Mouse (Mus musculus): ENCODE data around the gene Eif4g3. TPM values are rescaled to one million over a fixed set of nuclear protein-coding genes. Genes with fewer than 3 reads are reported as not detected.
A peak's percentile ranks its signal among the peaks of the same experiment; 100 is the strongest.

The Eif4g3 gene
- 100 to 1,000 TPM; 128 to 496 (median 390) TPM for total RNA-seq (2018; cell fraction: chromatin; rRNA removed)
- total RNA-seq (2018; cell fraction: cytosol; rRNA removed) = 10 to 100 TPM; 48.7 to 91.0 (median 69.5) TPM
- 100 to 1,000 TPM; 125 to 331 (median 212) TPM for total RNA-seq (2018; cell fraction: nucleus; rRNA removed)
- polyA plus RNA-seq (2018) = 52.6 to 97.4 TPM (median 70.3 TPM) in 3 replicates

- Histone ChIP-seq H3K27ac (no peak within 1 kb of the TSS), H3K4me3 (ENCODE audit: inconsistent target) (peak within 1 kb of the TSS; percentile 81), H3K36me3 (ENCODE audit: inconsistent target) (peaks cover 12% of the 10 kb centered on the region; the same call in 1 of the 2 replicates), H3K79me2 (ENCODE audit: inconsistent target) (peaks cover 33% of the 10 kb centered on the region)
- WGBS (ENCODE audit: missing documents) = 6% methylated on average over 32 of the region's 39 CpGs
Measured at GRCm38 (mm10) chr4:137992890-137993289, at the start of gene Eif4g3. Gene Eif4g3 (plus strand): TSS chr4:137993022.

GRCm38 (mm10) chr4:137943540-137943939, 49.3 kb upstream of the Eif4g3 start:
- H3K4me3 ChIP-seq (ENCODE audit: inconsistent target) = no peak overlapping the region
- no peaks in the 10 kb centered on the region for H3K79me2 ChIP-seq (ENCODE audit: inconsistent target)
- H3K36me3 ChIP-seq (ENCODE audit: inconsistent target) = peaks cover 35% of the 10 kb centered on the region
- no peak overlapping the region for H3K27ac ChIP-seq
- 86% methylated on average over 10 of the region's 10 CpGs for WGBS (ENCODE audit: missing documents)

GRCm38 (mm10) chr4:137945376-137945775, 47.4 kb upstream of the Eif4g3 start:
- peaks cover 35% of the 10 kb centered on the region for H3K36me3 ChIP-seq (ENCODE audit: inconsistent target)
- no peaks in the 10 kb centered on the region for H3K79me2 ChIP-seq (ENCODE audit: inconsistent target)
- 74% methylated on average over 4 of the region's 4 CpGs for WGBS (ENCODE audit: missing documents)
- H3K27ac ChIP-seq = no peak overlapping the region
- H3K4me3 ChIP-seq (ENCODE audit: inconsistent target) = no peak overlapping the region

GRCm38 (mm10) chr4:137946419-137946818, 46.4 kb upstream of the Eif4g3 start:
- no peak overlapping the region for H3K4me3 ChIP-seq (ENCODE audit: inconsistent target)
- H3K27ac ChIP-seq = no peak overlapping the region
- H3K79me2 ChIP-seq (ENCODE audit: inconsistent target) = no peaks in the 10 kb centered on the region
- WGBS (ENCODE audit: missing documents) = 97% methylated on average over 9 of the region's 11 CpGs
- H3K36me3 ChIP-seq (ENCODE audit: inconsistent target) = peaks cover 31% of the 10 kb centered on the region

- H3K79me2 ChIP-seq (ENCODE audit: inconsistent target) = no peaks in the 10 kb centered on the region
- no peak overlapping the region for H3K4me3 ChIP-seq (ENCODE audit: inconsistent target)
- WGBS (ENCODE audit: missing documents) = 61% methylated on average over 4 of the region's 4 CpGs
- peaks cover 46% of the 10 kb centered on the region for H3K36me3 ChIP-seq (ENCODE audit: inconsistent target)
- H3K27ac ChIP-seq = no peak overlapping the region
Measured at GRCm38 (mm10) chr4:137952840-137953239, 40.0 kb upstream of the Eif4g3 start.

GRCm38 (mm10) chr4:137954184-137954583, 38.6 kb upstream of the Eif4g3 start:
- Histone ChIP-seq H3K36me3 (ENCODE audit: inconsistent target) (peaks cover 46% of the 10 kb centered on the region), H3K27ac (no peak overlapping the region), H3K79me2 (ENCODE audit: inconsistent target) (no peaks in the 10 kb centered on the region), H3K4me3 (ENCODE audit: inconsistent target) (no peak overlapping the region)
- WGBS (ENCODE audit: missing documents) = 100% methylated on average over 2 of the region's 2 CpGs

- H3K27ac ChIP-seq = no peak overlapping the region
- peaks cover 45% of the 10 kb centered on the region for H3K36me3 ChIP-seq (ENCODE audit: inconsistent target)
- H3K79me2 ChIP-seq (ENCODE audit: inconsistent target) = no peaks in the 10 kb centered on the region
- 79% methylated on average over 8 of the region's 8 CpGs for WGBS (ENCODE audit: missing documents)
- no peak overlapping the region for H3K4me3 ChIP-seq (ENCODE audit: inconsistent target)
Measured at GRCm38 (mm10) chr4:137954926-137955396, 37.9 kb upstream of the Eif4g3 start.

GRCm38 (mm10) chr4:137956260-137956659, 36.6 kb upstream of the Eif4g3 start:
- no peak overlapping the region for H3K27ac ChIP-seq
- 88% methylated on average over 15 of the region's 15 CpGs for WGBS (ENCODE audit: missing documents)
- H3K36me3 ChIP-seq (ENCODE audit: inconsistent target) = peaks cover 41% of the 10 kb centered on the region
- no peak overlapping the region for H3K4me3 ChIP-seq (ENCODE audit: inconsistent target)
- no peaks in the 10 kb centered on the region for H3K79me2 ChIP-seq (ENCODE audit: inconsistent target)

- no peaks in the 10 kb centered on the region for H3K79me2 ChIP-seq (ENCODE audit: inconsistent target)
- WGBS (ENCODE audit: missing documents) = 82% methylated on average over 13 of the region's 13 CpGs
- peaks cover 50% of the 10 kb centered on the region for H3K36me3 ChIP-seq (ENCODE audit: inconsistent target)
- no peak overlapping the region for H3K4me3 ChIP-seq (ENCODE audit: inconsistent target)
- H3K27ac ChIP-seq = no peak overlapping the region
Measured at GRCm38 (mm10) chr4:137959889-137960665, 32.7 kb upstream of the Eif4g3 start.

GRCm38 (mm10) chr4:137960757-137961156, 32.1 kb upstream of the Eif4g3 start:
- no peak overlapping the region for H3K27ac ChIP-seq
- 86% methylated on average over 10 of the region's 11 CpGs for WGBS (ENCODE audit: missing documents)

GRCm38 (mm10) chr4:137962643-137963350, 30.0 kb upstream of the Eif4g3 start:
- 96% methylated on average over 20 of the region's 20 CpGs for WGBS (ENCODE audit: missing documents)
- no peaks in the 10 kb centered on the region for H3K79me2 ChIP-seq (ENCODE audit: inconsistent target)
- peaks cover 39% of the 10 kb centered on the region for H3K36me3 ChIP-seq (ENCODE audit: inconsistent target)
- no peak overlapping the region for H3K27ac ChIP-seq
- H3K4me3 ChIP-seq (ENCODE audit: inconsistent target) = no peak overlapping the region

More at GRCm38 (mm10) chr4:137960757-137961156, 32.1 kb upstream of the Eif4g3 start:
- Histone ChIP-seq H3K79me2 (ENCODE audit: inconsistent target) (no peaks in the 10 kb centered on the region), H3K36me3 (ENCODE audit: inconsistent target) (peaks cover 50% of the 10 kb centered on the region), H3K4me3 (ENCODE audit: inconsistent target) (no peak overlapping the region)

GRCm38 (mm10) chr4:137963431-137963830, 29.4 kb upstream of the Eif4g3 start:
- Histone ChIP-seq H3K4me3 (ENCODE audit: inconsistent target) (no peak overlapping the region), H3K36me3 (ENCODE audit: inconsistent target) (peaks cover 34% of the 10 kb centered on the region), H3K79me2 (ENCODE audit: inconsistent target) (no peaks in the 10 kb centered on the region), H3K27ac (no peak overlapping the region)
- WGBS (ENCODE audit: missing documents) = 93% methylated on average over 6 of the region's 6 CpGs

GRCm38 (mm10) chr4:137963881-137964584, 28.8 kb upstream of the Eif4g3 start:
- Histone ChIP-seq H3K79me2 (ENCODE audit: inconsistent target) (no peaks in the 10 kb centered on the region), H3K36me3 (ENCODE audit: inconsistent target) (peaks cover 29% of the 10 kb centered on the region), H3K27ac (no peak overlapping the region), H3K4me3 (ENCODE audit: inconsistent target) (no peak overlapping the region)
- WGBS (ENCODE audit: missing documents) = 73% methylated on average over 7 of the region's 9 CpGs

- no peak overlapping the region for H3K4me3 ChIP-seq (ENCODE audit: inconsistent target)
- peaks cover 24% of the 10 kb centered on the region for H3K36me3 ChIP-seq (ENCODE audit: inconsistent target)
- WGBS (ENCODE audit: missing documents) = 96% methylated on average over 7 of the region's 11 CpGs
- H3K27ac ChIP-seq = no peak overlapping the region
- H3K79me2 ChIP-seq (ENCODE audit: inconsistent target) = no peaks in the 10 kb centered on the region
Measured at GRCm38 (mm10) chr4:137964585-137964930, 28.3 kb upstream of the Eif4g3 start.

All from macrophage (primary cell).